Mouse (Mus musculus) spleen, adult 18-20 months (tissue): ENCODE measurements around the gene Smug1.

ENCODE experiments used
- DNase-seq, 2 experiments: peaks; one replicate each; pipeline ENCODE4 v3.0.0; 2022; ENCODE audit warnings: mixed read lengths in 2 of 2

The Smug1 gene

GRCm38 (mm10) chr15:103167042-103167615 lies at the start of gene Smug1:
TSS of gene Smug1 (minus strand) at chr15:103167092.
- DNase-seq = no peak

DNA sequence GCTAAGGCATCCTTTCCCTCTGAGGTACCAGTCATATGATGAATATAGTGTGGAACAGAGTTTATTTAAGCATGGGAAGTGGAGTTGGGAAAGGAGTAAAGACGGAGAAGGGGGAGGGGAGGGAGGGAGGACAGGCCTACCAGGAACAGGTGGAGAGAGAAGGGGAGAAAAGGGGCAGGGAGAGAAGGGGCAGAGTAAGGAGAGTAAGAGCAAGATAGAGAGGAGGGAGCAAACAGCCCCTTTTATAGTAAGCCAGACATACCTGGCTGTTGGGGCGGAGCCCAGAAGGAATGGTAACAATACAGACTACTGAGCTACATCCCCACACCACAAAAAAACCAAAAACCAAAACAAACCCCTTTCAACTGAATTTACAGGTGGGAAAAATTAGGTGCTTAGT lies 49.2 kb upstream of the Smug1 start:
- no peak for DNase-seq

DNA sequence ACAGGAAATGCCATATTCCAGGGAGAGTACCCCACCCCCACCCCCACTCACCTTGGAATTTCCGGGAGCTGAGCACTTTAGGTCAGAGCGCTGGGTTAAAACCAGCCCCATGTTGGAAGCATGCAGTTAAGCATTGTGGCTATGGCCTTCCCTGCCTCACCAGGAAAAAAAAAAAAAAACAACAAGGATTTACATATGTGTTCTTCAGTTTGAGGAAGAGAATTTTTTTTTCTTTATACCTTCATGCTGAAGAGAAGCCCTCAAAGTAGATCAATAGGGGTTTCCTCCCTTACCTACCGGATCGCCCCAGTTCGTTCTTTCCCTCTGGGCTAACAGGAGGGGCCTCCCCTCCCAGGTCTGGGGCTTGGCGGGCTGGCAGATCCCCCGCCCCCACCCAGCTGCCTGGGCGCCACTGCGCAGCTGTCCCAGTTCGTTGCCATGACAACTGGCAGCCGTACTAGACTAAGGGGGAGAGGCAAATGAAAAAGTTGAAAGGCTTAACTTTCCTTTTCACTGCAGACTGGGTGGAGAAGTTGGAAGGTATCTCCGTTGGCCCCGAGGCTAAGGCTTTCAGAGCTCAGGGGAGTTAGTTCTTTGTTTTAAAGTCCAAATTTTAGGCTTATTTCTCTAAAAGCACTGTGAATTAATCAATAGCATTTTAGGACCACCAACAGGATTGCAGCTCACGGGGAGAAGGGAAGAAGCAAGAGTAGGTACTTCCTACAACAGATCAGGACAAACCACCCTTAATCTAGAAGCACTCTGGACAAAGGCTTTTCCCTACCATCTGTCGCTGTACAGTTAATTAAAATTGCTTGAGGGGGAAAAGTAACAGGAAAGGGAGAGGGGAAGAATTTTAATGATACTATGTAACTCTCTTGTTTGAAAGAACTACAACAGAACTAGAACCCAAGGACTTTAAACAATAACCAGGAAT lies 48.3 kb upstream of the Smug1 start:
- peak; percentile 48 to 55 for DNase-seq

- DNase-seq = no peak
Observed at GRCm38 (mm10) chr15:103214149-103214548, 47.3 kb upstream of the Smug1 start.

- DNase-seq = no peak
Observed at GRCm38 (mm10) chr15:103205156-103205555, 38.3 kb upstream of the Smug1 start.

- no peak for DNase-seq
Observed at GRCm38 (mm10) chr15:103202088-103202793, 35.3 kb upstream of the Smug1 start.

DNA sequence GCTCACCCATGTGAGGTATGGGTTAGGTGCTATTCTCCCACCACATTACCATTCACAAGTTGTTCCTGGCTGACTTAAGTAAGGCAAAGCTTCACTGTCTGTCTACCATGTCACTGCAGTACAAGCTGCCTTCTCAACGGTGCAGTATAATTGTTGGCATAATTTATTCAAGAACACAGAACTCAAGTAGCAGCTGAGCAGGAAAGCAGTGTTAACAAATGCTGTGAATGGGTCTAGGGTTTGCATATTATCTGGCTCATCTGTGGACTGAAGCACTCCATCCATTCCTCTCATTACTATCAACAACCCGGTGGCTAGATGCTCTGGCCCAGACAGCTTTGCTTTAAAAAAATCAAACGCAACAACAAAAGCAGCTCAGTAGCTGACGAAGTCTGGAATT lies 30.9 kb upstream of the Smug1 start:
- no peak for DNase-seq

GRCm38 (mm10) chr15:103196835-103197234 lies 29.9 kb upstream of the Smug1 start:
- no peak for DNase-seq

GRCm38 (mm10) chr15:103193606-103194005 lies 26.7 kb upstream of the Smug1 start:
- no peak for DNase-seq

GRCm38 (mm10) chr15:103190531-103191462 lies 23.9 kb upstream of the Smug1 start:
- peak in 1 of 2 experiments; percentile 43 for DNase-seq

DNA sequence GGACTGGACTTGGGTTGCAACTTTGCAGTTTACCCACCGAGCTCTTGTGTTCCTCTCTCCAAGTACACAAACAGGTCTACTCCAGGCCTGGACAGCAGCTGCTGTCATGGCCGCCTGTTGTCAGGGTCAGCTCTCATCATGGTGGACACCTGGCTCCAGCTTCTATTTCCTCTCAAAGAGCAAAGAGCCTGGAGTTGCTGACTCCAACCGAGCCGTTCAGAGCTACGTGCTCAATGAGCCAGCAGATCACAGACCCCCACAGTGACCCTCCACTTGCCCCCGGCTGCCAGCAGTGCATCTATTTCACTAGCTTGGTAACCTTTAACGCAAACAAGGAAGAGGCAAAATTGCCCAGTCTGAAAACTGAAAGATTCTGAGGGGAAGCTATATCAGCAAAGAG lies 23.2 kb upstream of the Smug1 start:
- DNase-seq = no peak

DNA sequence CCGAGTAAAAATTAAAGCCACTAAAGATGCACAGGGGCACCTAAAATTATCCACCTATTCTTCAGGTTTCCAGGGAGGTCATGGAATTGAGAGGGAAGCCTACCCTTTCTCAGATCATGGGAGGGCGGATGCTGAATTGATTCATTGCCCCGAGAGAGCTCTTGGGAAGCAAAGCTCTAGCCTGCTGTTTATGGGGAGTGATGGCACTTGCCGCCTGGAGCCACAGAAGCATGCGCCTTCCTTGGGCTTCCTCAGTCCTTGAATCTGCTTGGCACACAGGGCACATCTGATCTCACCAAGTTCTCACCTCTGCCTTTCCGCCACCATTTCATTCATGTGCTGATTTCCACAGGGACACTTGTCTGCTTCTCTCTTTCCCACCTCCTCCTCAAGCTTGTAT lies 20.9 kb upstream of the Smug1 start:
- no peak for DNase-seq

GRCm38 (mm10) chr15:103185462-103186198 lies 18.7 kb upstream of the Smug1 start:
- DNase-seq = no peak

DNA sequence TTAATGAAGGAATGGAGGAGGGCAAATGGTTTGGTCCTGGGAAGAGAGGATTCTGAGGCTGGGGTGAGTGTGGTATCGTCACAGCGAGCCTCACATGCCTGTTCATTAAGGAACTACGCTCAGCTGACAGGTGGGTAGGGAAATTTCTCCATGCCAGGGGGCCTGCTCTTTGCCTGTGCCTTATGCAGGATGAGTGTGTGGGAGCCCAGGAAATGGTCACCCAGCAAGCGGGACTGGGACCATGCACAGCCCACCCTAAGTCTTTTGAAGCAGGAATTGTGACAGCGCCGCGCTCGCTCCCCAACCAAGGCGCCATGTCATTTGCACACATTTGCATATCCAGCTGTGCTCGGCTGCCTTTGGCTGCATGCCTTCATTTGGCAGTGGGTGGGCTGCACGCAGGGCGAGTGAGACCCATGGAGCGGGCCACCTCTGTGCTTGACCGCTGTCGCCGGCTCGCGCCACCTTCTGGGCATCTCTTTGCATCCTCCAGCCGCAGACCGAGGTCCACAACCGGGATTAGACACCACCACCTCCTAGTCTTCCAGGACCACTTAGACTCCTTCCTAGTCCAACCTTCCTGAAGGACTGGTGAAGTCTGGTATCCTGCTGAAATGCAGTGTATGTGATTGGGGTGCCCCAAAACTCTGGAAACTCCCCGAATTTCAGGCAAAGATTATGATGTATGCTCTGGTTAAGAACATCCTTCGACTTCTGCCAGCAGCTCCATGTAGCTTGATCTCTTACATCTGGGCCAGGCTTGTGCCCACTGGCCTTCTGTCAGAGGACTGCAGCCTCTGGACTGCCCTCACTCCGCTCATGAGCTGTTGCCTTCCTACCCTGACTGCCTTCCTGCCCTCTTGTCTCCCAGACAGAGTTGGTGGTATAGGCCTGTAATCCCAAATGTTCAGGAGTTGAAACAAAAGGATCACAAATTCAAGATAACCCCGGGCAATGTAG lies 17.0 kb upstream of the Smug1 start:
- no peak for DNase-seq

GRCm38 (mm10) chr15:103183135-103183534 lies 16.2 kb upstream of the Smug1 start:
- DNase-seq = peak; percentile 31 to 56

- peak; percentile 64 to 86 for DNase-seq
Observed at GRCm38 (mm10) chr15:103182166-103182790, 15.4 kb upstream of the Smug1 start.

DNA sequence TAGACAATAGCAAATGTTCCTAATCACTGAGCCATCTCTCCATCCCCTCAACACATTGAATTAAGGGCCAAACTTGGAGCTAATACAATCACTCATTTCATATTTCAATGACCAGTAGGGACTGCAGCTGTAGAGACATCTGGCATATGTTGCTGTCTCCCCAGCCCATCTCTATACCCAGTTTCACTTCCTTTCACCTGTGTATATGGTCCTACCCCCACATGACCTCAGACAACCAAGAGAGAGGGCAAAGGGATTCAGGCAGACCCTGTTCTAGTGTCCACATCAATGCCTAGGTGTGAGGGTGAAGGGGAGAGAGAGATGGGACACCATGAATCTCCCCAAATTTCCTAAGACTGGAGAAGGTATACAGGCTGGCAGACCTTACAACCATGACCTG lies 13.5 kb upstream of the Smug1 start:
- no peak for DNase-seq

GRCm38 (mm10) chr15:103178767-103179166 lies 11.9 kb upstream of the Smug1 start:
- DNase-seq = no peak

DNA sequence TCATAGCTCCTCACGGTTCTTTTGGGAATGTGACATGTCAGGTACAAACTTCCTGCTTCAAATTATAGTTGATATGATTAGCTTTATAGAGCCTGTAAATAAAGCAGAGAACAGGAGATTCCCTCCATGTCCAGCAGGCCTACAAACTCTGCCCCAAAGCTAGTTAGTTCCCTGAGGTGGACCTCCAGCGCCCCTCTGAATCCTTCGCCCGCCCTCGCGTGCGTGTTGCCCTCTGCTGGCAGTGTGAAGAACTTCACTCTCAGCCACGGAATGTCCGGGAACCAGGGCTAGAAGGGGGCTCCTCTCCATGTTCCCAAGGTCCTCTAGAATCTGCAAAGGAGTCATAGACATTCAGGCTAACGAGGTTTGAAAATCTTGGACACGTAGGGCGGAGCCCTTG lies 11.2 kb upstream of the Smug1 start:
- DNase-seq = no peak

- no peak for DNase-seq
Observed at GRCm38 (mm10) chr15:103177611-103178041, 10.7 kb upstream of the Smug1 start.
